Mouse (Mus musculus): Measurements from ENCODE around the gene Cdc34.

Gene Cdc34

GRCm38 (mm10) chr10:79681591-79682245 is at the start of gene Cdc34:
TSS of gene Cdc34 (plus strand) at chr10:79682195.
- DNase-seq (ENCODE audit: inconsistent ontology term), result peak; percentile 100

DNA sequence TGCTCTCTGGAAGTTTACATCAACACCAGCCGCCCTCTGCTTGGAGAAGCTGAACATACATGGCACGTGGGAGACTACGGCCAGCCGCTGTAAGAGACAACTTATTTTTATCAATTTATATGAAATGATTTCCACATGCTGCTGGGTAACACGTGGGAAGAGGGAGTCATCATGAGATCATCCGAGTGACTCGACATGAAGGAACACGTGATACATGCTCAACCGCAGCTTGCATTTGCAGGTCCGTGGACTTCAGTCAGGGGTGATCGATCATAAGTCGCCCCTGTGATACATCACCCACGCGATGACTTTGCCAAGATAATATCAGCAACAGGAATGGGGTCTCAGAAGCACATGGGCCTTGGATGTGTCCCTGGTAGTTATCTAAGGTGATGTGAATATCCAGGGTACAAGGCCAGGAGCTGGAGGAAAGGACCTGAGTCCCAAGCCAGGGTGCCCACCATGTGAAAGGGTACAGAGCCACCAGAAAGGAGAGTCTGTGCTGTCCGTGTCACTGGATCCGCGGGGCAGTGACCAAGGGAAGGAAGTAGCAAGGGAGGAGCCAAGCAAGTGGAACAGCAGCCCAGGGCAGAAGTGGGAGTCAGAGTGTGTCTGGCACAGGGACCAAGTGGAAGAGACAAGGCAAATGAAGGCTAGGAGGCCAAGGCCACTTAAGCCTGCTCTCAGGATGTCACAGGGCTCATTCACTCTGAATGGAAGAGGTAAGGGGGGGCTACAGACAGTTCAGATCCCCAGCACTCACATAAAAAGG is 48.8 kb upstream of the Cdc34 start:
- no peak for DNase-seq (ENCODE audit: inconsistent ontology term)

GRCm38 (mm10) chr10:79636287-79636686 is 45.7 kb upstream of the Cdc34 start:
- no peak for DNase-seq (ENCODE audit: inconsistent ontology term)

GRCm38 (mm10) chr10:79637128-79638110 is 44.6 kb upstream of the Cdc34 start, which contains the start of gene Shc2:
TSS of gene Shc2 (minus strand) at chr10:79637918.
- peak; percentile 49 for DNase-seq (ENCODE audit: inconsistent ontology term)

- peak; percentile 86 for DNase-seq (ENCODE audit: inconsistent ontology term)
These were observed 43.4 kb upstream of the Cdc34 start for GRCm38 (mm10) chr10:79638486-79639204.

DNA sequence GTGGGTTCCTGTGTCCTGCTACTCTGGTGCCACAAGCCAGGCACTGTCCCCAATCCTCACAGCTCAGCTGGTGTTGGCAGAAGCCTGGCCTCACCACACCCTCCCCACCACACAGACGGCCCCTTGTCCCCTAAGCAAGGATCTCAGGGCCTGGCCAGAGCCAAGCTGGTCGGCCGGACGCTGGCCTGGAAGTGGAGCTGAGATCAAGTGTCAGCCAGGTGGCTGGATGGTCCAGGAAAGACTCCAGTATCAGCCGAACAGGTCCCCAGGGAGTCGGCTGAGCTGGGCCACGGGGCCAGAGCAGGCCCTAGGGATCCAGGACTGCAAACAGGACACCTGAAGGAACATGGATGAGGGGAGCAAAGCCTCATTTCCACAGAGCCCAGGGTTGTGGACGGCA is 36.3 kb upstream of the Cdc34 start, which contains the start of gene Odf3l2:
TSS of gene Odf3l2 (minus strand) at position 28 of the 400 bp plus-strand sequence.
- DNase-seq (ENCODE audit: inconsistent ontology term), result no peak

GRCm38 (mm10) chr10:79649070-79649751 is 32.8 kb upstream of the Cdc34 start:
- DNase-seq (ENCODE audit: inconsistent ontology term), result peak; percentile 47

- DNase-seq (ENCODE audit: inconsistent ontology term), result no peak
These were observed 29.2 kb upstream of the Cdc34 start for GRCm38 (mm10) chr10:79652789-79653188.

DNA sequence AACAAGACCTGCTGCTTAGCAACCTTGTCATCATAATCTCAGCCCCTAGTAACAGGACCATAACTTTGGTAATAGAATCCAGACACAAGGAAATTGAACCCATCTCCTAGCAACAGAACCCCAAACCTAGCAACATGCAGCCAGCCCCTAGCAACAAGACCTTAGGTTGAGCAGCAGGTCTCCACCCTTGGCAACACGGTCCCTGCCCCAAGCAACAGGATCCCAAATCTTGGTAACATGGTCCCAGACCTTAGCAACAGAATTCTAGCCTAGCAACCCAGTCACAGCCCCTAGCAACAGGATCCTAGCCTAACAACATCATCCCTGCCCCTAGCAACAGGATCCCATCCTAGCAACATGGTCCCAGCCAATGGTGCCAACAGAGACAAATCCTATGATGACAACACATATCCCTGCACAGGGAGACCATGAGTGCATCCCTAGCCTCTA is 27.0 kb upstream of the Cdc34 start:
- DNase-seq (ENCODE audit: inconsistent ontology term), result no peak

GRCm38 (mm10) chr10:79658829-79659228 is 23.2 kb upstream of the Cdc34 start:
- DNase-seq (ENCODE audit: inconsistent ontology term), result no peak

- DNase-seq (ENCODE audit: inconsistent ontology term), result no peak
These were observed 21.7 kb upstream of the Cdc34 start for GRCm38 (mm10) chr10:79660298-79660697.

DNA sequence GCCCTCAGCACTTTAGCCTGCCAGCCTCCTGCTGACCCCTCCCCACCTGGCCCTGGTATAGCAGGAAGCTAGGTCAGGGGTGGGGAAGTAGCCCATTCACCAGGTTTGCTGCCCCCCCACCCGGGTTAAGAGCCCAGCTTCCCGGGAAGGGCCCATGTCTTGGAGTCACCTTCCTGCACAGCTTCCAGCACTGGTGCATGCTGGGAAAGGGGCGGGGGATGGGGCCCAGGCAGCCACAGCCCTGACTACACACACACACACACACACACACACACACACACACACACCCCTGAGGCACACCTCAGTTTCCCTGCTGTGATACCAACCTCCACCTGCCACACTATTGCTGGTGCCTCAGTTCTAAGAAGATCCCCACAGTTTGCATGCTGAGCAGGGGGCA is 20.1 kb upstream of the Cdc34 start:
- no peak for DNase-seq (ENCODE audit: inconsistent ontology term)

DNA sequence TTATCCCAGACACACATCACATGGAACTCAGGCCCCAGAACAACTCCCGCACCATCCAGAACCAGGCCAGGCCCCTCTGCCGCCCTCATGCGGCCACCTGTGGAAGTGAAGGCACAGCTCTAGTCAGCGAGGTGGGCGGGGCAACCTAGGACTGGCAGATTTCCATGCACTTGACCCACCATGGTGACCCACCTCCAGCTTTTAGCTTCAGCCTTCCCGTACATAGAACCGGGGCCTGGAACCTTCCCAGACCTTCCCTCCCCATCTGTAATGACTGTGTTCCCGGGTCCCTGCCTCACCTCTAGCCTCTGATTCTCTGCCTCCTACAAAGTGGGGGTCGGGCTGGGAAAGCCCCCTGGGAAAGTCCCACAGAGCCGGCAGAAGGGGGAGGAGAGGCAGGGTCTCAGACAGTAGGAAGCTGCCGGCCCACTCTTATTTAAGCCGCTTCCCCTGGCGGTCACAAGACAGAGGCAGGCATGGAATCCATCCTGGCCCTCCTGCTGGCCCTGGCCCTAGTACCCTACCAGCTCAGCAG is 17.8 kb upstream of the Cdc34 start, which contains the start of gene Madcam1:
TSS of gene Madcam1 (plus strand) at position 429 of the 535 bp plus-strand sequence.
- DNase-seq (ENCODE audit: inconsistent ontology term), result peak; percentile 55

GRCm38 (mm10) chr10:79665051-79665450 is 16.9 kb upstream of the Cdc34 start:
- DNase-seq (ENCODE audit: inconsistent ontology term), result no peak

- no peak for DNase-seq (ENCODE audit: inconsistent ontology term)
These were observed 15.5 kb upstream of the Cdc34 start for GRCm38 (mm10) chr10:79666493-79666892.

GRCm38 (mm10) chr10:79668076-79668475 is 13.9 kb upstream of the Cdc34 start:
- no peak for DNase-seq (ENCODE audit: inconsistent ontology term)

- DNase-seq (ENCODE audit: inconsistent ontology term), result peak; percentile 97
These were observed 13.0 kb upstream of the Cdc34 start, which contains the start of gene Tpgs1 for GRCm38 (mm10) chr10:79668771-79669575. TSS of gene Tpgs1 (plus strand) at chr10:79669369.

DNA sequence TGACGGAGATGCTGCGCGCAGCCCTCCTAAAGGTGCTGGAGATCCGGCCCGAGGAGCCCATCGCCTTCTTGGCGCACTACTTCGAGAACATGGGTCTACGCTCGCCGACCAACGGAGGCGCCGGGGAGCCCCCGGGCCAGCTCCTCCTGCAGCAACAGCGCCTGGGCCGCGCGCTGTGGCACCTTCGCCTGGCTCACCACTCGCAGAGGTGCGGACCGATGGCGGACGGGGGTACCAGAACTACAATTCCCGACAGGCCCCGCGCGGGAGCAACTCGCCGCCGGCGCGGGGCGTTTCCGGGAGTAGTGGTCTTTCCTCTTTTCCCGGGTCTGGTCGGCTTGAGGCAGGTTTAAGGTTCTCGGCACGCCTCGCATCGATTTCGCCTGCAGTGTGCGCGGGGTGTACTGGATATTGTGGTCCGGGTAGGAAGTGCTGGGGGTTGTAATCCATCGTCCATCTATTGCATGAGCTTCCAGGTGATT is 12.4 kb upstream of the Cdc34 start:
- DNase-seq (ENCODE audit: inconsistent ontology term), result peak; percentile 70
